Mouse (Mus musculus) spleen, adult 18-20 months (tissue): ENCODE data around the gene Slfn1.
"Not testable (repeated sequence)": the region's sequence is repeated elsewhere in the genome, so short reads cannot be mapped to it uniquely, and the experiment has no call there.

Experiments used
- DNase-seq, 2 experiments: peaks; one replicate each; pipeline ENCODE4 v3.0.0; 2022; ENCODE audit warnings: mixed read lengths in 2 of 2

The Slfn1 gene

GRCm38 (mm10) chr11:83116597-83117227, at the start of gene Slfn1:
Gene Slfn1, plus strand, starts transcription at chr11:83116849.
- no peak for DNase-seq

- DNase-seq, result no peak
Measured at GRCm38 (mm10) chr11:83067982-83068694, 48.5 kb upstream of the Slfn1 start.

GRCm38 (mm10) chr11:83070321-83070970, 46.2 kb upstream of the Slfn1 start:
- no peak for DNase-seq

GRCm38 (mm10) chr11:83077714-83078422, 38.8 kb upstream of the Slfn1 start:
- DNase-seq, result peak; percentile 67 to 69

GRCm38 (mm10) chr11:83078423-83079140, 38.1 kb upstream of the Slfn1 start:
- DNase-seq, result no peak

- no peak for DNase-seq
Measured at GRCm38 (mm10) chr11:83079487-83080199, 37.0 kb upstream of the Slfn1 start.

GRCm38 (mm10) chr11:83082741-83083473, 33.7 kb upstream of the Slfn1 start:
- DNase-seq, result no peak

GRCm38 (mm10) chr11:83084161-83084560, 32.5 kb upstream of the Slfn1 start:
- DNase-seq, result no peak

- DNase-seq, result no peak
Measured at GRCm38 (mm10) chr11:83084761-83085160, 31.9 kb upstream of the Slfn1 start.

- DNase-seq, result peak in 1 of 2 experiments; percentile 67
Measured at GRCm38 (mm10) chr11:83115138-83115537, 1.5 kb upstream of the Slfn1 start.

GRCm38 (mm10) chr11:83118056-83118455, 1.4 kb downstream of the Slfn1 start:
- peak in 1 of 2 experiments; percentile 27 for DNase-seq

- DNase-seq, result no peak
Measured at GRCm38 (mm10) chr11:83121131-83121685, 4.6 kb downstream of the Slfn1 start.

GRCm38 (mm10) chr11:83123198-83123597, 6.5 kb downstream of the Slfn1 start:
- DNase-seq, result no peak

GRCm38 (mm10) chr11:83124906-83125305, 8.3 kb downstream of the Slfn1 start:
- no peak for DNase-seq

GRCm38 (mm10) chr11:83125633-83126032, 9.0 kb downstream of the Slfn1 start:
- DNase-seq, result not testable (repeated sequence)

GRCm38 (mm10) chr11:83137253-83137652, 20.6 kb downstream of the Slfn1 start:
- not testable (repeated sequence) for DNase-seq

GRCm38 (mm10) chr11:83148939-83149338, 32.3 kb downstream of the Slfn1 start:
- DNase-seq, result not testable (repeated sequence)
